ENCODE assay signal across 8 mouse cellular contexts in the genomic region with DNA sequence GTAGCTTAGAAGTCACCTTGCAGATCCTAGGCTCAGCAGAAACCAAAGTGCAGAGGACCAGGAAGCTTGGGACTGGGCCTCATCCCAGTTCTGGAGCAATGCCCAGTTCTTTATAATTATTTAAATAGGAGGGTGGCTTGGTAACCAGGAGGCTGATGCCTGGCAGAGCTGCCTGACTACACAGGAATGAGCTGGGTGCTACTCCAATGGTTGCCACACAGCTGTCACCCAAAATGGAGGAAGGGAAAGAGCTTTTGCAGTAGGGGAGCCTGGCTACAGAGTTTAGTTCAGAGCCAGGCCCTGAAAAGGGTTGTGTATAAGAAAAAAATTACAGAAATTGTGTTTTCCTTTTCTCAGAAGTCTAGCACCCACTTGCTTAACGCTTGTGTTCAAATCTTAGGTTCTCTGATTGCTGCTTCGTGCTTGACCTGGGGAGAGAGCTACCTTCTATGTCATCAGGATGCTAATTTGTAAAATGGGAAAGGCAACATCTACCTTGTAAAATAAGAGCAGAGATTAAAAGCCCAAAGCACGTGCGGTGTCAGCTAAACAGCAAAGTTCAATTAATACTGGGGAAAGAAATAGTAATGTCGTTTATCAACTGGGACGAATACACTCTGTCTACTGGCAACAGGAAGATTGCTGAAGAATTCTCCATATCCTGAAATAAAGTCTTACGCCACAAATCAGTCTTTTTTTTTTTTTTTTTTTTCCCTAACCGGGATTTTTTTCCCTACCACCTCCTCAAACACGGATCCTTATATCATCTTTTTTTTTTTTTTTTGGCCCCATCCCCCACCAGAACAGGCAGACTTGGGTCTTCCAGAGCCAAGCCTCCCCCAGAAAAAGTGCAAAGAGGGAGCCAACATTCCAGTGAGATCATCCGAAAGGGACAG. TPM values are rescaled to one million over a fixed set of nuclear protein-coding genes. Genes with fewer than 3 reads are reported as not detected.
DNase-seq lines count a peak whose midpoint lies in the region; ATAC-seq lines count a peak whose summit lies in the region.

No protein-coding gene starts in this region.

- H3K9ac ChIP-seq in lung, embryonic 15.5 days: peak overlapping the region; percentile 57

- intact Hi-C loops in heart, postnatal 14 days (cut with DNase I): loop anchor here (2.0 kb wide), 1 partner anchor 30 kb away; the partner anchor contains the start of gene Gle1

- H3K4me1 ChIP-seq in embryonic facial prominence, embryonic 10.5 days: peaks cover 32% of the 10 kb centered on the region
- H3K4me1 ChIP-seq in lung, embryonic 15.5 days: peaks cover 40% of the 10 kb centered on the region

- peak overlapping the region; percentile 68 for H3K4me2 ChIP-seq in lung, embryonic 15.5 days

- no peaks in the 10 kb centered on the region for H3K9me3 ChIP-seq in embryonic facial prominence, embryonic 10.5 days
- H3K9me3 ChIP-seq in lung, embryonic 15.5 days: no peaks in the 10 kb centered on the region

- H3K27me3 ChIP-seq in embryonic facial prominence, embryonic 10.5 days (replicated peaks; ENCODE audit: low read depth, poor library complexity, severe bottlenecking): no peaks in the 10 kb centered on the region
- H3K27me3 ChIP-seq in lung, embryonic 15.5 days: no peaks in the 10 kb centered on the region

- ATAC-seq in lung, embryonic 15.5 days (ENCODE audit: borderline replicate concordance, extremely low read depth, low FRiP score, low TSS enrichment): no peak

- H3K27ac ChIP-seq in embryonic facial prominence, embryonic 10.5 days (replicated peaks): peak overlapping the region; percentile 94
- peak overlapping the region; percentile 96 for H3K27ac ChIP-seq in lung, embryonic 15.5 days

- peak overlapping the region; percentile 96 for H3K4me3 ChIP-seq in embryonic facial prominence, embryonic 10.5 days
- peak overlapping the region; percentile 93 for H3K4me3 ChIP-seq in lung, embryonic 15.5 days

- WGBS in embryonic facial prominence, embryonic 10.5 days: 21% methylated on average over 10 of the region's 10 CpGs
- 12% methylated on average over 10 of the region's 10 CpGs for WGBS in lung, embryonic 15.5 days

- DNase-seq in adrenal gland, postnatal 14 days: peak; percentile 40
- no peak for DNase-seq in adrenal gland, adult 18-20 months (ENCODE audit: low spot score in 2 of 2)
- peak; percentile 23 to 31 for DNase-seq in B cell, adult 2 months
- no peak for DNase-seq in embryonic facial prominence, embryonic 10.5 days (ENCODE audit: low spot score)
- DNase-seq in heart, postnatal 14 days: peak; percentile 26 to 40
- peak; percentile 52 to 73 for DNase-seq in layer of hippocampus, adult 18-20 months (ENCODE audit: low spot score in 2 of 2)
- peak; percentile 23 for DNase-seq in skeletal muscle tissue, adult 2 months (ENCODE audit: low read depth, low spot score)

- H3K36me3 ChIP-seq in embryonic facial prominence, embryonic 10.5 days (replicated peaks): peaks cover 27% of the 10 kb centered on the region
- H3K36me3 ChIP-seq in lung, embryonic 15.5 days: peaks cover 17% of the 10 kb centered on the region; the same call in 1 of the 2 replicates

RNA-seq across cellular contexts. Expression of gene Sptan1, which starts 0.8 kb away (rescaled TPM):
- total RNA-seq in adrenal gland, postnatal 14 days (2021): 228 and 265 TPM in 2 replicates
- 100 to 1,000 TPM; 191 to 224 TPM for total RNA-seq in adrenal gland, adult 18-20 months (2021)
- 92.9 and 95.8 TPM in 2 replicates for polyA plus RNA-seq in embryonic facial prominence, embryonic 10.5 days (2016; fragmentation: Nextera tagmentation; extraction: Ambion mirVana)
- 100 to 1,000 TPM; 255 TPM for total RNA-seq in heart, postnatal 14 days (2021)
- total RNA-seq in layer of hippocampus, adult 18-20 months (2021): 100 to 1,000 TPM; 815 TPM
- polyA plus RNA-seq in lung, embryonic 15.5 days (2015; fragmentation: Nextera tagmentation; extraction: Ambion mirVana): 95.5 and 102 TPM in 2 replicates

RNA-seq across cellular contexts. Expression of gene Gle1, which starts 29.4 kb away (rescaled TPM):
- total RNA-seq in adrenal gland, postnatal 14 days (2021): 29.1 and 35.3 TPM in 2 replicates
- total RNA-seq in adrenal gland, adult 18-20 months (2021): 10 to 100 TPM; 28.1 to 30.8 TPM
- polyA plus RNA-seq in embryonic facial prominence, embryonic 10.5 days (2016; fragmentation: Nextera tagmentation; extraction: Ambion mirVana): 78.1 and 79.6 TPM in 2 replicates
- 10 to 100 TPM; 25.1 to 25.2 TPM for total RNA-seq in heart, postnatal 14 days (2021)
- total RNA-seq in layer of hippocampus, adult 18-20 months (2021): 10 to 100 TPM; 43.2 to 44.4 TPM
- polyA plus RNA-seq in lung, embryonic 15.5 days (2015; fragmentation: Nextera tagmentation; extraction: Ambion mirVana): 64.5 and 67.9 TPM in 2 replicates

Comparison
In these comparisons a context has a peak if more than half of its experiments do, and no peak if none do; other contexts are left out.
1. DNase-seq: peak in adrenal gland, postnatal 14 days (single experiment), B cell, adult 2 months (2 of 2), heart, postnatal 14 days (2 of 2), layer of hippocampus, adult 18-20 months (2 of 2) and skeletal muscle tissue, adult 2 months (single experiment); none in adrenal gland, adult 18-20 months (0 of 2) and embryonic facial prominence, embryonic 10.5 days (single experiment).